ENCODE assay signal across 19 mouse cellular contexts in the genomic region with DNA sequence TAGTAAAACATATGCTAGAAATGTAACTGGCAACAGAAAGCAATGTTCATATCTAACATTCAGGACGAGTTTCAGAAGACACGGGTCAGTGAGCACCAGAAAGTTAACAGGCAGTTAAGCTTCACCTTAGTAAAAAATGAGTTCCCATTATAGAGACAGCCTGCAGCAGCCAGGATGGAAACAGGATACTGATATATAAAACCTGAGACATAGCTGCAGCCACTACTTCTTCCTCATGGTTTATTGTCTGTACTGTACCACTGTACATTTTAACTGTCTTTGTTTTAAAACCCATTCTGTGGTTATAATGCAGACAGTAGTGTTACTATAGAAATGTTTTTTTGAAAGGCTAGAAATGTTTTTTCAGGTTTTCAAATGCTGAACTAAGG.
"Had no signal": no experiment of that assay in that cellular context is flagged by ENCODE, and none has a peak within 500 bp of the region (broad histone marks: within the 10 kb centered on the region; RNA-seq: fewer than 3 reads in every experiment).

No protein-coding gene starts in this region.

- H3K27me3 ChIP-seq: lung, embryonic 15.5 days; midbrain, embryonic 12.5 days; neural tube, embryonic 13.5 days; neural tube, embryonic 15.5 days had no signal

- ATAC-seq: midbrain, embryonic 16.5 days had no signal

- H3K4me2 ChIP-seq: lung, embryonic 15.5 days; midbrain, embryonic 12.5 days; neural tube, embryonic 13.5 days; neural tube, embryonic 15.5 days had no signal

- H3K4me3 ChIP-seq: lung, embryonic 15.5 days; midbrain, embryonic 10.5 days; midbrain, embryonic 12.5 days; myocyte; neural tube, embryonic 13.5 days; neural tube, embryonic 15.5 days had no signal

- H3K9ac ChIP-seq: lung, embryonic 15.5 days; midbrain, embryonic 12.5 days; neural tube, embryonic 13.5 days; neural tube, embryonic 15.5 days had no signal

- DNase-seq: lung, adult 18-20 months; lung, postnatal 10 days; lung, postnatal 4 days; midbrain, embryonic 14.5 days; retina, postnatal 1 day; right cerebral cortex, adult 18-20 months; right cerebral cortex, postnatal 25 days; right cerebral cortex, postnatal 4 days; spleen, adult 18-20 months; thymus, adult 18-20 months; thymus, postnatal 14 days; thymus, postnatal 36 days had no signal

- H3K4me1 ChIP-seq: lung, embryonic 15.5 days; midbrain, embryonic 10.5 days; midbrain, embryonic 12.5 days; neural tube, embryonic 13.5 days; neural tube, embryonic 15.5 days had no signal

- H3K9me3 ChIP-seq: lung, embryonic 15.5 days; midbrain, embryonic 10.5 days; midbrain, embryonic 12.5 days; neural tube, embryonic 13.5 days; neural tube, embryonic 15.5 days had no signal

- H3K27ac ChIP-seq: midbrain, embryonic 10.5 days; midbrain, embryonic 12.5 days; neural tube, embryonic 13.5 days; neural tube, embryonic 15.5 days had no signal
